Mouse (Mus musculus): ENCODE results near the gene Gm17482. TPM values are rescaled to one million over a fixed set of nuclear protein-coding genes. Genes with fewer than 3 reads are reported as not detected.

Gm17482 gene
- polyA plus RNA-seq, 1 experiment from 2014 or later = not detected

- H3K9ac ChIP-seq = 0 out of 2 replicates have a peak within 1 kb of the TSS, but pooled peaks have one; percentile 60
- no peaks in the 10 kb centered on the region for H3K36me3 ChIP-seq
- H3K4me2 ChIP-seq = peak within 1 kb of the TSS; percentile 49
- H3K4me1 ChIP-seq (replicated peaks) = peaks cover 13% of the 10 kb centered on the region
- no peaks in the 10 kb centered on the region for H3K27me3 ChIP-seq
- peak within 1 kb of the TSS; percentile 76 for H3K27ac ChIP-seq (replicated peaks)
- H3K4me3 ChIP-seq = peak within 1 kb of the TSS; percentile 16
- no peaks in the 10 kb centered on the region for H3K9me3 ChIP-seq
- WGBS = 21% methylated on average over 8 of the region's 10 CpGs
- ATAC-seq (ENCODE audit: low read depth) = peak; percentile 87; the same call in 1 of the 2 replicates
Measured at GRCm38 (mm10) chr6:115252099-115252873, 25.1 kb downstream of the Gm17482 start, which contains the start of gene Timp4. Gene Timp4, minus strand, starts transcription at chr6:115252205.

- H3K27me3 ChIP-seq = no peaks in the 10 kb centered on the region
- H3K4me2 ChIP-seq = no peak overlapping the region
- WGBS = 88% methylated on average over 3 of the region's 3 CpGs
- ATAC-seq (ENCODE audit: low read depth) = no peak
- H3K9ac ChIP-seq = no peak overlapping the region
- no peak overlapping the region for H3K4me3 ChIP-seq
- H3K4me1 ChIP-seq (replicated peaks) = peaks cover 13% of the 10 kb centered on the region
- no peak overlapping the region for H3K27ac ChIP-seq (replicated peaks)
- no peaks in the 10 kb centered on the region for H3K9me3 ChIP-seq
- H3K36me3 ChIP-seq = no peaks in the 10 kb centered on the region
Measured at GRCm38 (mm10) chr6:115255171-115255570, 28.0 kb downstream of the Gm17482 start.

GRCm38 (mm10) chr6:115260507-115260906 lies 33.4 kb downstream of the Gm17482 start:
- no peak overlapping the region for H3K27ac ChIP-seq (replicated peaks)
- 81% methylated on average over 3 of the region's 3 CpGs for WGBS
- no peaks in the 10 kb centered on the region for H3K4me1 ChIP-seq (replicated peaks)
- H3K27me3 ChIP-seq = no peaks in the 10 kb centered on the region
- peaks cover 13% of the 10 kb centered on the region; the same call in 1 of the 2 replicates for H3K36me3 ChIP-seq
- no peak overlapping the region for H3K4me2 ChIP-seq
- no peak overlapping the region for H3K9ac ChIP-seq
- ATAC-seq (ENCODE audit: low read depth) = no peak
- H3K4me3 ChIP-seq = no peak overlapping the region
- no peaks in the 10 kb centered on the region for H3K9me3 ChIP-seq

- Histone ChIP-seq H3K4me1 (replicated peaks) (peaks cover 4% of the 10 kb centered on the region), H3K4me3 (no peak overlapping the region), H3K27ac (replicated peaks) (no peak overlapping the region), H3K9ac (no peak overlapping the region), H3K4me2 (no peak overlapping the region), H3K36me3 (peaks cover 13% of the 10 kb centered on the region; the same call in 1 of the 2 replicates), H3K27me3 (no peaks in the 10 kb centered on the region), H3K9me3 (no peaks in the 10 kb centered on the region)
- 88% methylated on average over 5 of the region's 5 CpGs for WGBS
- no peak for ATAC-seq (ENCODE audit: low read depth)
Measured at GRCm38 (mm10) chr6:115266791-115267190, 39.6 kb downstream of the Gm17482 start.

GRCm38 (mm10) chr6:115267916-115268315 lies 40.8 kb downstream of the Gm17482 start:
- Histone ChIP-seq H3K9ac (no peak overlapping the region), H3K9me3 (no peaks in the 10 kb centered on the region), H3K27ac (replicated peaks) (no peak overlapping the region), H3K4me2 (no peak overlapping the region), H3K4me1 (replicated peaks) (peaks cover 9% of the 10 kb centered on the region), H3K27me3 (no peaks in the 10 kb centered on the region), H3K36me3 (peaks cover 13% of the 10 kb centered on the region; the same call in 1 of the 2 replicates), H3K4me3 (no peak overlapping the region)
- 54% methylated on average over 2 of the region's 2 CpGs for WGBS
- peak; percentile 87 for ATAC-seq (ENCODE audit: low read depth)

DNA sequence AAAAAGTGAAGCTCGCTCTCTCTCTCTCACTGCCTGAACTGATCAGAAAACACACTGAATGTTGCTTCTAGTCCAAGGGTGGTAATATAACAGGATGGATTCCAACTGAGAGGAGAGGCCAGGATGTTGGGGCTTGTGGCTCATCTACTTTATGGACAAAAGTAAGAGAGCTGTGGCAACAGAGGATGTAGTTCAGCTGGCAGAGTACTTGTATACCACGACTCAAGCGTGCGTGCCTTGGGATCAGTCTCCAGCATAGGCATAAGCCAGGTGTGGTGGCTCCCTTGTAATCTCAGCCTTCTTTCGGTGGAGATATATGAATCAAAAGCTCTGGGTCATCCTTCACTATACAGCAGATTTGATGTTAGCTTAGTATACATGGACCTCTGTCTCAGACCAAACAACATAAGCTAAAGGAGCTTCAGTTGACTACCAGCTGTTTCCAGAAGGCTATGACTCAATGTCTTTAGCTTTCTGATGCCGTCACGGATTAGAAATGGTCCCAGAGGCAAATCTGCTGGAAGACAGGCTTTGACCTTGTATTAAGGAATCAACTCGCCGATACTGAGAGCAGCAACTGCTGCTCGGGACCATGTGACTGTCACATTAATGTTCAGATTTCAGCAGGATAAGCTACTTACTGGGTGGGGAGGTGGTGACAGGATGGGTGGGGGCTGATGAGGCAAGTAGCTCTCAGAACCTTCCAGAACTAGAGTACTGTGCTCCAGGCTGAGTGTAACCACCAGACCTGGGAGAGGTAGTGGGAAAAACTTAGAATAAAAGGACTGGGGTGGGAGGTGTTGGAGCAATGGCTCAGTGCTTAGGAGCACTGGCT lies 41.6 kb downstream of the Gm17482 start:
- WGBS = 87% methylated on average over 10 of the region's 10 CpGs
- Histone ChIP-seq H3K9me3 (no peaks in the 10 kb centered on the region), H3K27me3 (no peaks in the 10 kb centered on the region), H3K9ac (no peak overlapping the region), H3K36me3 (peaks cover 4% of the 10 kb centered on the region; the same call in 1 of the 2 replicates), H3K4me1 (replicated peaks) (peaks cover 9% of the 10 kb centered on the region), H3K27ac (replicated peaks) (no peak overlapping the region), H3K4me3 (no peak overlapping the region), H3K4me2 (no peak overlapping the region)
- no peak for ATAC-seq (ENCODE audit: low read depth)

DNA sequence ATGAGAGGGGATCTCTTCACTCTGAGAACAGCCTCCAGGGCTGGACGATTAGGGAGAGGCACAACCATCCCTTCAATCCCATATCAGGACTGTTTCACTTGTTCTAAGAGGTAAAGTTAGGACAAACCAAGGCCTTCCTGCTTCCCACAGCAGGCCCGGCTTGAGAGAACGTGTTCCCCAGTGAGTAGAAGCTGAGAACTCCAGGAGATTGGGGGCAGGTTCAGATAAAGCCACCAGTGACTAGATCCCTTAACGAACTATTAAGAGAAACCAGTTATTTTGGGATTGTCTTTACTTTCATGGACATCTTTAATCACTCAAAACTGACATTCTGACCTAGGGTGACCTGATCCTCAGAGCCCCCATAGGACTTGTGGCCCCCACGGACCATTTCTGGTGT lies 42.4 kb downstream of the Gm17482 start:
- 86% methylated on average over 5 of the region's 5 CpGs for WGBS
- no peak overlapping the region for H3K9ac ChIP-seq
- no peaks in the 10 kb centered on the region for H3K9me3 ChIP-seq
- peaks cover 9% of the 10 kb centered on the region for H3K4me1 ChIP-seq (replicated peaks)
- no peak overlapping the region for H3K4me2 ChIP-seq
- H3K36me3 ChIP-seq = 0 out of 2 replicates have a peak, but pooled peaks cover 3% of the 10 kb centered on the region
- ATAC-seq (ENCODE audit: low read depth) = no peak
- no peak overlapping the region for H3K4me3 ChIP-seq
- H3K27ac ChIP-seq (replicated peaks) = no peak overlapping the region
- H3K27me3 ChIP-seq = no peaks in the 10 kb centered on the region

GRCm38 (mm10) chr6:115270085-115270484 lies 42.9 kb downstream of the Gm17482 start:
- 77% methylated on average over 2 of the region's 2 CpGs for WGBS
- Histone ChIP-seq H3K4me3 (no peak overlapping the region), H3K9me3 (no peaks in the 10 kb centered on the region), H3K27me3 (no peaks in the 10 kb centered on the region), H3K4me2 (no peak overlapping the region), H3K36me3 (0 out of 2 replicates have a peak, but pooled peaks cover 3% of the 10 kb centered on the region), H3K27ac (replicated peaks) (no peak overlapping the region), H3K4me1 (replicated peaks) (peaks cover 9% of the 10 kb centered on the region), H3K9ac (no peak overlapping the region)
- no peak for ATAC-seq (ENCODE audit: low read depth)

- no peak for ATAC-seq (ENCODE audit: low read depth)
- WGBS = 84% methylated on average over 3 of the region's 3 CpGs
- no peak overlapping the region for H3K9ac ChIP-seq
- H3K9me3 ChIP-seq = no peaks in the 10 kb centered on the region
- no peak overlapping the region for H3K4me2 ChIP-seq
- H3K4me3 ChIP-seq = no peak overlapping the region
- peaks cover 9% of the 10 kb centered on the region for H3K4me1 ChIP-seq (replicated peaks)
- H3K27me3 ChIP-seq = no peaks in the 10 kb centered on the region
- no peaks in the 10 kb centered on the region for H3K36me3 ChIP-seq
- H3K27ac ChIP-seq (replicated peaks) = no peak overlapping the region
Measured at GRCm38 (mm10) chr6:115271326-115271725, 44.2 kb downstream of the Gm17482 start.

GRCm38 (mm10) chr6:115271866-115272271 lies 44.7 kb downstream of the Gm17482 start:
- WGBS = 32% methylated on average over 4 of the region's 4 CpGs
- no peak for ATAC-seq (ENCODE audit: low read depth)
- H3K9me3 ChIP-seq = no peaks in the 10 kb centered on the region

GRCm38 (mm10) chr6:115273346-115273745 lies 46.2 kb downstream of the Gm17482 start:
- H3K4me2 ChIP-seq = no peak overlapping the region
- no peak overlapping the region for H3K9ac ChIP-seq
- peaks cover 9% of the 10 kb centered on the region for H3K4me1 ChIP-seq (replicated peaks)
- no peak for ATAC-seq (ENCODE audit: low read depth)
- H3K27ac ChIP-seq (replicated peaks) = no peak overlapping the region
- H3K9me3 ChIP-seq = no peaks in the 10 kb centered on the region
- WGBS = 76% methylated on average over 10 of the region's 10 CpGs
- H3K36me3 ChIP-seq = no peaks in the 10 kb centered on the region
- no peaks in the 10 kb centered on the region for H3K27me3 ChIP-seq
- H3K4me3 ChIP-seq = no peak overlapping the region

More at GRCm38 (mm10) chr6:115271866-115272271, 44.7 kb downstream of the Gm17482 start:
- Histone ChIP-seq H3K27ac (replicated peaks) (no peak overlapping the region), H3K4me3 (no peak overlapping the region), H3K36me3 (no peaks in the 10 kb centered on the region), H3K4me1 (replicated peaks) (peaks cover 9% of the 10 kb centered on the region), H3K4me2 (no peak overlapping the region), H3K9ac (no peak overlapping the region), H3K27me3 (no peaks in the 10 kb centered on the region)

GRCm38 (mm10) chr6:115274705-115275104 lies 47.6 kb downstream of the Gm17482 start:
- no peak overlapping the region for H3K9ac ChIP-seq
- WGBS = 63% methylated on average over 9 of the region's 9 CpGs
- H3K9me3 ChIP-seq = no peaks in the 10 kb centered on the region
- no peak overlapping the region for H3K4me2 ChIP-seq
- H3K27ac ChIP-seq (replicated peaks) = no peak overlapping the region
- H3K27me3 ChIP-seq = no peaks in the 10 kb centered on the region
- H3K36me3 ChIP-seq = no peaks in the 10 kb centered on the region
- H3K4me3 ChIP-seq = no peak overlapping the region
- H3K4me1 ChIP-seq (replicated peaks) = peaks cover 9% of the 10 kb centered on the region
- ATAC-seq (ENCODE audit: low read depth) = no peak
